Mouse (Mus musculus): ENCODE data around the gene Ddx39b.

GRCm38 (mm10) chr17:35195631-35196320 is 45.8 kb upstream of the Ddx39b start:
- TF ChIP-seq CTCF (IDR thresholded peaks at IDR 0.05) (no peak; the same call in 1 of the 2 replicates), POLR2A (IDR thresholded peaks at IDR 0.05; ENCODE audit: insufficient read depth, low read depth, low read length) (no peak), EP300 (IDR thresholded peaks at IDR 0.05; ENCODE audit: insufficient read depth, low read depth, low read length) (no peak)

Measured in heart, adult 2 months (tissue).